Mouse (Mus musculus) liver, embryonic 14.5 days (tissue): ENCODE results near the gene Rora.

Source experiments
- CTCF ChIP-seq: IDR thresholded peaks from 2 replicates; pipeline ENCODE4 v1.5.1; 2016; ENCODE audit warnings: antibody characterized with exemption, low read depth, control low read depth
- EP300 ChIP-seq: IDR thresholded peaks from 2 replicates; pipeline ENCODE4 v1.6.1; 2016; ENCODE audit warnings: antibody characterized with exemption, low read depth

- TF ChIP-seq CTCF (no peak), EP300 (no peak)
These were observed 656.9 kb downstream of the Rora start for GRCm38 (mm10) chr9:69310524-69310923.
